Mouse (Mus musculus) intestine, postnatal 0 days (tissue): Measurements from ENCODE around the gene Hpd. TPM values are rescaled to one million over a fixed set of nuclear protein-coding genes. Genes with fewer than 3 reads are reported as not detected.

Source experiments
- ATAC-seq: fragments of 200-750 bp; cut with Nextera tagmentation; 2 replicates; pipeline ENCODE4 v1.8.0; 2017; ENCODE audit warnings: mild to moderate bottlenecking, moderate TSS enrichment, moderate library complexity
- H3K27ac ChIP-seq: fragments of 300-500 bp; sonication (generic); 2 replicates; pipeline ENCODE4 v1.5.1; 2014; ENCODE audit warnings: mild to moderate bottlenecking, low read depth, low read length, moderate library complexity
- H3K27me3 ChIP-seq: fragments of 300-500 bp; sonication (generic); replicated peaks from 2 replicates; pipeline ENCODE4 v1.6.1; 2014; ENCODE audit warnings: low read length, mixed read lengths; ENCODE audit not compliant: control insufficient read depth, insufficient read depth
- H3K36me3 ChIP-seq: fragments of 300-500 bp; sonication (generic); 2 replicates; pipeline ENCODE4 v1.6.1; 2014; ENCODE audit warnings: mild to moderate bottlenecking, moderate library complexity; ENCODE audit not compliant: control insufficient read depth, insufficient read depth
- H3K4me1 ChIP-seq: fragments of 300-500 bp; sonication (generic); replicated peaks from 2 replicates; pipeline ENCODE4 v1.6.1; 2014; ENCODE audit warnings: antibody characterized with exemption, low read length, mixed read lengths; ENCODE audit not compliant: control insufficient read depth, insufficient read depth
- H3K4me2 ChIP-seq: fragments of 300-500 bp; sonication (generic); replicated peaks from 2 replicates; pipeline ENCODE4 v1.6.1; 2014; ENCODE audit warnings: low read depth, mild to moderate bottlenecking, moderate library complexity
- H3K4me3 ChIP-seq: fragments of 300-500 bp; sonication (generic); 2 replicates; pipeline ENCODE4 v1.5.1; 2014; ENCODE audit warnings: low read depth, low read length
- H3K9ac ChIP-seq: fragments of 300-500 bp; sonication (generic); 2 replicates; pipeline ENCODE4 v1.6.1; 2014; ENCODE audit warnings: mild to moderate bottlenecking, low read depth, low read length
- H3K9me3 ChIP-seq: fragments of 300-500 bp; sonication (generic); 2 replicates; pipeline ENCODE4 v1.6.1; 2016; ENCODE audit warnings: mixed run types; ENCODE audit not compliant: control insufficient read depth
- CTCF ChIP-seq: sonication (generic); IDR thresholded peaks from 2 replicates; pipeline ENCODE4 v1.5.1; 2016; ENCODE audit warnings: low read depth, mild to moderate bottlenecking, control low read depth, antibody characterized with exemption, moderate library complexity
- WGBS: fragments of 180-500 bp; shearing (Covaris S2); extraction: QIAGEN DNeasy Blood & Tissue Kit; methylation state at CpG from one replicate; pipeline ENCODE4 v1.1.7; 2014; 5-methylcytosine and 5-hydroxymethylcytosine counted together
- polyA plus RNA-seq: library from polyadenylated mRNA; unstranded; fragments of >200 nt; fragmentation: Nextera tagmentation; extraction: Ambion mirVana; gene quantifications from 2 replicates; pipeline ENCODE4 v1.2.1, GENCODE M21; 2015

The Hpd gene
- polyA plus RNA-seq, 1 experiment from 2014 or later = 4.7 TPM

DNA sequence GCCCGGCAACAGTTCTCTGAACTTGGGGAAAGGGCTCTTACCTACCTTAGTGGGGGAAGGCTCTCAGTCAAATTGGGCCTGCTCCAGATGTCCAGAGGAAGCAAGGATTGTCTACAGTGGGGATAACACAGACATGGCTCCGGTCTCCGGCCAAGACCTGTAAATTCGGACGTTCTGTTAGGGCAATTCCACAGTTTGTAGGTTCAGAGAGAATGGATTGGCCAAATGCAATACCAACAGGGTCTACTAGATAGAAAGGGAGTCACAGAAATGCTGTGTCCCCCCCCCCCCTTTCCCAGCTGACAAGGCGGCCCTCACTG lies 44.7 kb downstream of the Hpd start:
- H3K4me3 ChIP-seq = peak overlapping the region; percentile 86
- no peak for TF ChIP-seq CTCF
- H3K4me2 ChIP-seq = peak overlapping the region; percentile 98
- no peaks in the 10 kb centered on the region; the same call in 1 of the 2 replicates for H3K36me3 ChIP-seq
- peak overlapping the region; percentile 100 for H3K27ac ChIP-seq
- peaks cover 12% of the 10 kb centered on the region; the same call in 1 of the 2 replicates for H3K4me1 ChIP-seq
- peak overlapping the region; percentile 99 for H3K9ac ChIP-seq
- ATAC-seq = no peak
- no peaks in the 10 kb centered on the region for H3K27me3 ChIP-seq
- WGBS = 0% methylated on average over 6 of the region's 6 CpGs
- no peaks in the 10 kb centered on the region for H3K9me3 ChIP-seq

- Histone ChIP-seq H3K4me1 (peaks cover 12% of the 10 kb centered on the region), H3K4me2 (peak overlapping the region; percentile 98), H3K36me3 (no peaks in the 10 kb centered on the region; the same call in 1 of the 2 replicates), H3K9ac (peak overlapping the region; percentile 99), H3K27ac (peak overlapping the region; percentile 100), H3K4me3 (peak overlapping the region; percentile 86), H3K9me3 (no peaks in the 10 kb centered on the region), H3K27me3 (no peaks in the 10 kb centered on the region)
- WGBS = 2% methylated on average over 20 of the region's 20 CpGs
- ATAC-seq = peak; percentile 19
- TF ChIP-seq CTCF = no peak
Measured at GRCm38 (mm10) chr5:123137044-123137909, 45.2 kb downstream of the Hpd start.

- TF ChIP-seq CTCF = no peak
- H3K27ac ChIP-seq = peak overlapping the region; percentile 100
- peak overlapping the region; percentile 86 for H3K4me3 ChIP-seq
- no peaks in the 10 kb centered on the region; the same call in 1 of the 2 replicates for H3K36me3 ChIP-seq
- H3K4me2 ChIP-seq = peak overlapping the region; percentile 98
- WGBS = 2% methylated on average over 13 of the region's 13 CpGs
- H3K4me1 ChIP-seq = peaks cover 12% of the 10 kb centered on the region
- H3K9me3 ChIP-seq = no peaks in the 10 kb centered on the region
- peak overlapping the region; percentile 99 for H3K9ac ChIP-seq
- peak; percentile 65 for ATAC-seq
- H3K27me3 ChIP-seq = no peaks in the 10 kb centered on the region
Measured at GRCm38 (mm10) chr5:123136361-123137043, 46.0 kb downstream of the Hpd start.

DNA sequence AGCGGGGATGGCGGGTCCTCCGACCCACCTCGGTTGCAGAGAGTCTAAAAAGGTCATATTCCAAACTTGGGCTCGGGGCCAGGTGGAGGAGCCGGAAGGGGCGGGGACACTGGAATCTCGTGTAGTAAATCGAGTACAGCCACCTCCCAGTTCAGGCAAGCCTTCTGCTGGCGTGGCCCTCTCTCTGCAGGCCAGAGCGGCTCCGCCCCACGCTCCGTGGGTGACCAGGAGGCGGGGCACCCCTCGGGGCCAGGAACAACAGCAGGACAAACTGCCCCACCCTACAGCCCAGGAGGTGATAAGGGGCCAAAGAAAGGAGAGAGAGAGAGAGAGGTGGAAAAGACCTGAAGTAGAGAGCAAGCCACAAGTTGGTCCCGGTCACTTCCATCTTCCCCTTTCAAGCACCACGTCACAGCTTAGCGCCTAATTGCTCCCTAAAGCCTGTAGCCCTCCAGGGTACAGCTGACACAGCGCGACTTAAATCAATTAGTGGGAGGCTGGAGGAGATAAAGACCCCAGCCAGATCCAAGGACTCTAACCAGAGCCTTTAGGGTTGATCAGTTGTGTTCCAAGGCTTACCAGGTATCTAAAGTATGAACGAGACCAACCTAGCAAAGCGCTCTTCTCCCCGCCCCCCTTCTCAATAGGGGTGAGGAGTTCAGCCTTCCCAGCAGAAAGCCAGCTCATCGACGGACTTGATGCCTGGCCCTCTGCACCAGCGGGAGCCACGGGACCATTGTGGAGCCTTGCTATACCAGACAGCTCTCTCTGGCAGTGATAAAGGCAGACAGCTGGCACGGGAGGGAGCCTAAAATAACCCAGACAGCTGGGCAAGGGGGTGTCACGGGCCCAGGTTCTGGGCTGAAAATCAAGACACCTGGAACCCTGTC lies 46.8 kb downstream of the Hpd start:
- H3K4me2 ChIP-seq = peak overlapping the region; percentile 98
- no peaks in the 10 kb centered on the region for H3K9me3 ChIP-seq
- WGBS = 4% methylated on average over 30 of the region's 30 CpGs
- H3K27me3 ChIP-seq = no peaks in the 10 kb centered on the region
- peak; percentile 52 for TF ChIP-seq CTCF
- peak; percentile 62 for ATAC-seq
- H3K27ac ChIP-seq = peak overlapping the region; percentile 100
- no peaks in the 10 kb centered on the region; the same call in 1 of the 2 replicates for H3K36me3 ChIP-seq
- H3K4me3 ChIP-seq = peak overlapping the region; percentile 86
- peak overlapping the region; percentile 99 for H3K9ac ChIP-seq
- H3K4me1 ChIP-seq = peaks cover 12% of the 10 kb centered on the region

GRCm38 (mm10) chr5:123134875-123135382 lies 47.6 kb downstream of the Hpd start:
- TF ChIP-seq CTCF = no peak
- ATAC-seq = no peak
- Histone ChIP-seq H3K4me3 (peak overlapping the region; percentile 86), H3K4me1 (peaks cover 12% of the 10 kb centered on the region), H3K9me3 (no peaks in the 10 kb centered on the region), H3K27me3 (no peaks in the 10 kb centered on the region), H3K4me2 (peak overlapping the region; percentile 98), H3K36me3 (no peaks in the 10 kb centered on the region; the same call in 1 of the 2 replicates), H3K27ac (peak overlapping the region; percentile 100), H3K9ac (no peak overlapping the region)
- WGBS = 19% methylated on average over 8 of the region's 8 CpGs
